Mouse (Mus musculus) thymus, adult 2 months (tissue): ENCODE measurements at regions not wholly inside any gene's neighbourhood (a gene's known extent, or its start where the extent isn't known, plus 50 kb on each side); places are given as distances from the start of the nearest gene placed in this dataset.

ENCODE experiments used
- CTCF ChIP-seq: fragments of 200-500 bp; IDR thresholded peaks from 2 replicates; pipeline ENCODE4 v1.5.1; 2012; ENCODE audit warnings: mild to moderate bottlenecking, control low read depth, low read length, moderate library complexity, borderline replicate concordance; ENCODE audit not compliant: control insufficient read depth, poor library complexity, insufficient read depth; ENCODE audit errors: extremely low read depth
- POLR2A ChIP-seq: fragments of 200-500 bp; IDR thresholded peaks from 2 replicates; pipeline ENCODE4 v1.6.1; 2012; ENCODE audit warnings: mild to moderate bottlenecking, low read length, control low read depth, moderate library complexity; ENCODE audit not compliant: control insufficient read depth, poor library complexity, insufficient read depth; ENCODE audit errors: extremely low read depth

- TF ChIP-seq CTCF (no peak), POLR2A (no peak)
These were observed 613.0 kb upstream of the Gm19410 start for GRCm38 (mm10) chr8:35152585-35152984.
